Mouse (Mus musculus) fibroblast of lung, adult 2 months (primary cell): Measurements from ENCODE around the gene Nlgn2.
A peak's percentile ranks its signal among the peaks of the same experiment; 100 is the strongest.

Experiments
- DNase-seq: peaks from one replicate; pipeline ENCODE4 v3.0.0-alpha.2; 2011; ENCODE audit warnings: low read depth

Nlgn2 gene

DNA sequence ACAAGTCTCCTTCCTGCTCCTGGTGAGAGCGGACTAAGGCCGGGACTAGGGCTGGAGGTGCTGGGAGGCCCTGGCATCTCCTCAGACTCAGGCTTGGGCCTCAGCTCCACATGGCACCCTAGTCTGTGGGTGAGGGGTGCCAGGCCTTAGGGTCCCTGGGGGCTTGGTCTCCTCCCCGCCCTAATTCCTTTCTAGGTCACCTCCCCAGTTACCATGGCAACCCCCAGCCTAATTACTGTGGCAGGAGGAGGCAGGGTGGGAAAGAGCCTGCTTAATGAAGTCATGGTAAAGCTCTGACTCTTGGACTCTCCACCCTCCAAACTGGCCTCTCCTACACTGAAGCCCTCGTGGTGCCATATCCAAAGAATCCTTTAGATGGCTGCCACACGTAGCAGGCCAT is 8.8 kb downstream of the Nlgn2 start:
- DNase-seq, result no peak

DNA sequence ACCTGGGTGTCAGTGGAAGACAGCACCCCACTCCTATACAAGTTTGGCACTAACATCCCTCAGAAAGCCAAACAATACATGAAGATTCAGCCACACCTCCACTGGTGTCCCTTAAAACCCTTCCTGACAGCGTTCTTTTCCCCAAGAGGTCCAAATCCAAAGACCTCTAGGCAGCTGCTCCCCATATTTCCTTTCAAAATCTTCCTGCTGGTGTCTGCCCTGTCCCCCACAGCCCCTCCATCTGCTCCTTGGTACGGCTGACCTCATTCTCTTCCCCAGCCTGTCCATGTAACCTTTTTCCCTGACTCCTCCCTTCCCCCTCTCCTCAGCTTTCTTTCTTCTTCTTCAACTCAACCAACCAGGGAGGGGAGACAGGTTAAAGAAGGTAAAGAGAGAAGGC is 14.1 kb downstream of the Nlgn2 start:
- no peak for DNase-seq

DNA sequence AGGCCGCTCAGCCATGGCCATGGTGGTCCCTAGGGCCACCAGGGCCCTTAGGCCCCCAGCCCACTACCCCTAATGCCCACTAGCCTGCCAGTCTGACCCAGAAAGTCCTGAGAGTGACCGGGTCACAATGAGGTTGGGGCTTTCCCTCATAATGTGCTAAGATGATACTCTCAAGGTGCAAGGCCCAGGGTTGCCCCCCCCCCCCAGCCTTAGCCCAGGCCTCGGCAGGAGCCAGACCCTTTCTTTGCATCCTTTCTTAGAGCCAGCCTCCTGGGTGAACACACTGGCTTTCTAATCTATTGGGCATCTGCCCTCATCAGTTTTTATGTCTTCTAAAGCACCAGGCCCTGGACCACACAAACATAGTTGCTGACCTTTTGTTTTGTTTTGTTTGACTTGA is 15.5 kb downstream of the Nlgn2 start, which contains the start of gene Spem1:
Gene Spem1, minus strand, starts transcription at position 101 of the 400 bp plus-strand sequence.
- no peak for DNase-seq

DNA sequence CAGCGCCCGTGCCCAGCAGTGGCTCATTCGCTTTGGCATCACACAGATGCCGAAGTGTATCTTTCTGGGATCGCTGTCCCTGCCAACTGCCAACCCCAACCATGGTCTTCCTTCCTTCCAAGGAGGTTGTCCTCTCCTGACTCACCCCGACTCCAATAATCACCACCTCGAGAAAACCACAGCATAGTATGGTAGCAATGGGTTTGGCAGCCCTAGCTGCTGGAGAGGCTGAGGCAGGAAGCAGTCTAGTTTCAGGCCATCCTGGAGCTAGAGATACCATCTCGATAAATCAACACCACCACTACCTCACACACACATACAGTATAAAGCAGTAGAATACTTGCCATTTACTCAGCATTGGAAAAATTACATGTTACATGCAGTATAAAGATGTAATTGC is 18.7 kb downstream of the Nlgn2 start:
- no peak for DNase-seq

DNA sequence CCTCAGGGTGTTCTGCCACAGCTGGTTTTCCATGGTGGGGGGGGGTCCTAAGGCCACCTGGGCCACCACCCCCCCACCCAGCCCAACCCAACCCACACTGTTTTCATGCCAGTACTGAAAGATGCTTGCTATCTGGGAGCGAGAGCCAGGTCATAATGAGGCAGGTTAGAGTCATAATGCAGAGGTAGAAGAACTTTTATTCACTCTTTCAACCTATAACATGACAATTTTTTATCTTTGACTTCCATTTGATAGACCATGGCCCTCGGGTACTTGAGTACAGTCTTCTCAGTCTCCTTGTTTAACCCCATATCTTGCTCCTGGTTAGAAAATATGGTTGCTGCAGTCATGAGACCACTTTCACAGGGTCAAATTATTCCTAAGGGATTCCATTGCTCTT is 19.2 kb downstream of the Nlgn2 start, which contains the start of gene Spem2:
Gene Spem2, minus strand, starts transcription at position 101 of the 400 bp plus-strand sequence.
- DNase-seq, result no peak

DNA sequence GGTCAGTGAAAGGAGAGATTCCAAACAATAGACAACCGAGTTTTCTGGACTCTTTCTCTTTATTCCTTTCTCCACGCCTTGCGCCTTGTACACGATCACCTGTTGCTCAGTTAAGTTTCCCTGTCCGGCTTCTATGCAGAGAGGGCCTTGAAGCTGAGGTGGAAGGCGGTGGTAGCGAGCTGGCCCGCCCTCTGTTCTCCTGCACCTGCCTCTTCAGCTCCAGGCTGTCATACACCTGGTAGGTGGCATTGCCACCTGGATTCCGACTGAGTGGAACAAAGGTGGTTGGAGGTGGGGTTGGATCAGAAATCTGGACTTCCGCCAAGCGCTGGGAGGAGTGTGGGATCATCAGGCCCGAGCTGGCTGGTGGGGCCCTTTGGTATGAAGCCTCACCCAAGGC is 21.1 kb downstream of the Nlgn2 start:
- no peak for DNase-seq

DNA sequence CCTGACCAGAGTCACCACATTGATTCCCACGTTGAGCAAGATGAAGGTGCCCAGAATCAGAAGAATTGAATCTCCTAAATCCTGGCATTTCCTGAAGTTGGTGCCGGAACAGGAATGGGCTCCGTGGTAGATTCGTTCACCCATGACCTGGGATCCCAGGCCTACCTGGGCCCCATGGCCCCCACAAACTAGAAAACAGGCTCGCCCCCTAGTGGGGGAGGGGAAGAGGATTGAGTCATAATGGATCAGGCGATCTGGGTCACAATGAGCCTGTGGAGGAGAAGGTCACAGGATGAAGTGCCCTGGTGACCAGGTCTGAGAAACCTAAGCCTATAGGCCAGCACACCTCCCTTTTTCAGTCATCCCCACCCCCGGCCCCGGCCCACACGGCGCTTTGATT is 22.4 kb downstream of the Nlgn2 start, which contains the start of gene Gm39566:
Gene Gm39566, minus strand, starts transcription at position 144 of the 400 bp plus-strand sequence.
- DNase-seq, result no peak

DNA sequence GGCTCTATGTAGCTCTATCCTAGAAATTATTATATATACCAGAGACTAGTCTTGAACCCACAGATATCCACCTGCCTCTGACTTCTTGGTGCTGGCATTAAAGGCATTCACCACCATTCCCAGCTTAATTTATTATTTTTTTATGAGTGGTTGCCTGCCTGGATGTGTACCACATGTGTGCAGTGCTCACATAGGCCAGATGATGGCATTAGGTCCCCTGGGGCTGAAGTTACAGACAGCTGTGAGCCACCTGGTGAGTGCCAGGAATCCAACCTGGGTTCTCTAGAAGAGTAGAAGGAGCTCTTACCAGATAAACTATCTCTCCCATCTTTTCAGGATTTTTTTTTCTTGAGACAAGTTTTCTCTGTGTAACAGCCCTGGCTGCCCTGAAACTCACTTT is 27.3 kb downstream of the Nlgn2 start:
- DNase-seq, result no peak

DNA sequence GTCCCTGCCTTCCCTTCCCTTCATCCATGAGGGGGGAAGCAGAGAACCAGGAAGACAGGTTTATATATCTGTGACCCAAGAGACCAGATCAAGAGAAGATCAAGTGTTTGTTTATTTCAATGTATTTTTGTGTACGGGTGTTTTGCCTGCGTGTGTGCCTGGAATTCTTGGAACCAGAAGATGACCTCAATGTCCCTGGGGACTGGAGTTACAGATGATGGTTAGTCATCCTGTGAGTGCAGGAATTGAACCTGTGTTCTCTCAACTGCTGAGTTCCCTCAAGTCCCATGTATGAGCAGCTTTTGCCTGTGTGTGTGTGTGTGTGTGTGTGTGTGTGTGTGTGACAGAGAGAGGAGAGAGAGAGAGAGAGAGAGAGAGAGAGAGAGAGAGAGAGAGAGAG is 29.9 kb downstream of the Nlgn2 start:
- no peak for DNase-seq

DNA sequence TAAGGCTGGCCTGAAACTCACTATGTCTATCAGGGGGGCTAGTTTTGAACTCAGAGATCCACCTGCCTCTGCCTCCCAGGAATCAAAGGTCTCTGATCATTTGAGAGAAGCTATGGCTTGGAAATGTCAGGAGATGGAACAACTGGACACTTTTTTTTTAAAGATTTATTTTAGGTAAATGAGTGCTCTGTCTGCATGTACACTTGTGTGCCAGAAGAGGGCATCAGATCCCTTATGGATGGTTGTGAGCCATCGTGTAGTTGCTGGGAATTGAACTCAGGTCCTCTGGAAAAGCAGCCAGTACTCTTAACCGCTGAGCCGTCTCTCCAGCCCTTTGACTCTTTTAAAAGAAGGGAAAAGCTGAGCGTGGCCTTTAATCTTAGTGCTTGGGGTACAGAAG is 31.2 kb downstream of the Nlgn2 start:
- DNase-seq, result no peak

DNA sequence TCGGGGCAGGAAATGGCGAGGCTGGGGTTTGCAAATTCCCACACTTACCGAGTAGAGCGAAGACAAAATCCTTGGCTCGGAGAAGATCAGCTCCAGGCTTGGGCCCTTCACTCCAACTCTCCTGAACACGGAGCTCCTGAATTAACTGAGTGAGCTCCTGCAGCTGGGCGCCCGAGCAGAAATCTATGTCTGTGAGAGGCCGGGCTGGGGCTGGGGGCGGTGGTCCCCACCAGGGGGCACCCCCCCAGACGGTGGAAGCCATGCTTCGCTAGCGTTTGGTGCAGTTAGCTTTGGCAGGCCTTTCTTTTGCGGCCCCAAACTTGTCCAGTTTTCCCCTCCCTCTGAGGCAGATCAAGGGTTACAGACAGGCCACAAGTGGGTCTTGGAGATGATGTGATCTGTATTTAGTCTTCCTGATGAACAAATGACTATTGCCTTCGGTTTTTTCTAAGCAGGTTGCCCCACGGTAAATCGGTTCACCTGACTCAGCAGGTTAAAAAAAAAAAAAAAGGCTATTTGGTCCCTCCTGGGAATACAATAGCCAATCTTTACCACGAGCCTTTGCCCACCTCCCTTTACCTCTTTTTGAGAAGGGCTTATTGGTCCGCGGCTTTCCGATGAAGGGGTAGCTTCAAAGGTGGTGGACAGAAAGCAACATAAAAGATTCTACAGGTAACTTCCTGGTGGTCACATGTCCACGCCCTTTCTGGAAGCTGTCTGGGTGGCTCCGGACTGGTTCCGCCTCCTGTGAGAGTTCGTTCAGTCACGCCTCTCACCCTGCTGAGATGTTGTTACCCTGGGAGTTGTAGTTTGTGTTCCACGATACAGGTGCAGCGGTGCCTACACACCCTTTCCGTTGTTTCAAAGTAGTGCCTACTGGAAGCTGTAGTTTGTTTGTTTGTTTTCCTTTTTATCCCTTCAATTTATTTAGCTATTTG is 32.3 kb downstream of the Nlgn2 start, which contains the start of gene Tmem102:
Gene Tmem102, minus strand, starts transcription at position 653 of the 938 bp plus-strand sequence.
- DNase-seq, result no peak

DNA sequence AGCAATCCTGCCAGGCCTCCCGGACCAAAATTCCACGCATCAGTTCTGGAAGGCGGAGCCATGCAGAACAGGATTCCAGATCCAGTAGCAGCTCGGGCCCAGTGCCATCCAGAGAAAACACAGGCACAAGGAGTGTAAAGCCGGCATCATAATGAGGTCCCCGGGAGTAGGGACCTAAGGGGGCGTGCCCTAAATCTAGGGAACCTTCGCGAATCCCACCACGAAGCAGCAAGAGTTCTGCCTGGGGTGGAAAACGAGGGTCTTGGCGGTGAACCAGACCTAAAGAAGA is 33.0 kb downstream of the Nlgn2 start:
- no peak for DNase-seq

DNA sequence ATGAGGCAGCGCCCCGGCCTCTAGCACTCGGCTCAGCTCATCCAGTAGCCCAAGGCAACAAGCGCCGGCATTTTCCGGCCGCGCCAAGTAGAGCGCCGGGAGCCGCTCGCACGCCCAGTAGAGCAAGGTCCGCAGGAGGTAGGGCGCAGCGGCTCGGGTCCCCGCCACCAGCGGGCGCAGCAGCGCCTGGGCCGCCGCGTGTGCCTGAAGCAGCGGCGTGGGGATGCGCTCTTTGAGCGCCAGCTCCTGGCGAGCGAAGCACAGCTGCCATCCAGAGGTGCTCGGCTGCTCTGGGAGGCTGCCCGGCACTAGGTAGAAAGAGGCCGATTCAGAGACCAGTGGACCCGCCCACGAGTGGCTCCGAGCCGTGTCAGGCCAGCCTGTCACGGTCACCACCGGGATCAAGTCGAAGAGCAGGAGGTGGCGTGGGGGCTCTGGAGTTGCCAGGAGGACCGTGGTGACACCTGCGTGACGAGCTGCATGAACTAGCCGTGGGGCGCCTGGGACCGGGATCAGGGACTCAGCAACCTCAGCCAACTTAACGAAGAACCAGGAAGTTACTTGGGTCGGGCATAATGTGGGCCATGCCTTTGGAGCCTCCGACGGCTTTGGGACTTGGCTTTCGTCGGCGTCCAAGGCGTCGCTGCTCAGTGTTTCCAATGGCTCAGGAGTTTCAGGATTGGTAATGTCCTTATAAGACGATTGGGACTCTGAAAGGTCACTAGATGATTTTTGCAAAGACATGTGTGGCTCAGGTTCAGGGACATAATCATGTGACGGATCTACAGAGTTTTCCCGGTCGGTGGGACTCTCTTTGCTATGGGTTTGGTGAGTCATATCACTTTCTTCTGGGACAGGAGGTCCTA is 33.6 kb downstream of the Nlgn2 start:
- peak; percentile 32 for DNase-seq

DNA sequence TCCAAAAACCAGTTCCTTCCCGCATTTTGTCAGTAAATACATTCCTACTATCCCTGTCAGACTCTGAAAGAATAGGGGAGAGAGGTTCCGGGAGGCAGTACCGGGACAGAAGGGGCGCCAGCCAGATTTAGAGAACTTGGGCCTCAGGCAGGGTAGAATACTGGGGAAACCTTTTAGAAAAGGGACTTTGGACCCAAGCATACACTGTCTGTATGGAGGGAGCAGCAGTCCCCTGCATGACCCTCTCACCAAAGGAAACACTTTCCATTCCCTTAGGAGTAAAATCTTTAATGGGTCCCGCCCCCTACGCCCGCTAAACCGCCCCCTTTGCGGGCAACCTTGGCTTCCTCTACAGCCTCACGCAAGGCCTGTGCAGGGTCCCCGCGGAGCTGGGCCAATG is 34.3 kb downstream of the Nlgn2 start:
- no peak for DNase-seq

DNA sequence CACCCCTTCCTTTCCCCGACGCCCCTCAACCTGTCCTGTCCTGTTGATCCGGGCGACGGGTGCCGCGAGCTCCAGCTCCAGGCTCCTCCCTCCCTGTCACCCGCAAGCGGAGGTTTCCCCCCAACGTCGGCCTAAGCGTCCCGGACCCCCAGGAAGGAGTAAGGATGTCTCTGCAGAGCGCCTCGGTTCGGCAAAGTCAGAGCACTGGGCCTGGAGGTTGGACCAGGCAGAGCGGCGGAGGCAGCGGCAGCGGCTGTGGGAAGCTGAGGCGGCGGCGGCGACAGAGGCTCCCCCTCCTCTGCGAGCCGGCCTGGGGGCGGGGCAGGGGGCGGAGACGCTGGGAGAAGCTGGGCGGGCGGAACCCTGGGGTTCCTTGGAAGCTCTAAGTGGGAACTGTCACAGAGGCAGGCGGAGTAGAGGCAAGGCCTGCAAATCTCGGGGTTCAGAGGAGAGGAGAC is 34.9 kb downstream of the Nlgn2 start:
- no peak for DNase-seq

DNA sequence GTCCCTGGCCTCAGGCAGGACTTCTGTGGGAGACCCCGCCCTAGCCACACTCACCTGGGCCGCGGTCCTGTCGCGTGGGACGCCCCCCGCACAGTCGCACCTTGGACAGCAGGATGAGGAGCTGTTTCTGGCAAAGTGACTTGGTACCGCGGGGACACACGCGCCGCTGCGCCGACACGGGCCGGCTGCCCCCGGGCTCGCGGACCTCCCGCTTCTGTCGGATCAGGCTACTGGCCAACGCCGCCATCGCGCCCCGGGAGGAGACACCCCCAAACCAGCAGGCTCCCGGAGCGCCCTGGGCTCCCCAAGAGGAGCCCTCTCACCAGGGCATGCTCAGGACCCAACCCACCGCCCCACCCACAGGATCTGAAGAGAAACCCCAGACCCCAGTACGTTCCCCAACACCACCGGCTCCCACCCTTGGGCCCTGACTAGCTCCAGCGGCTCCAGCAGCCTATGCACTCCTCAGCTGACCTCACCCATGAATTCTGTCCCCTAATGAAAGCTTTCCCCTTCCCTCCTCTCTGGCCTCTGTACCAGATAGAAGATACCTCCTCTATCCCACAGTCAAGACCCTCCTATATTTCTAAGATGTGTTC is 36.1 kb downstream of the Nlgn2 start, which contains the start of gene Fgf11:
Gene Fgf11, minus strand, starts transcription at position 479 of the 599 bp plus-strand sequence.
- DNase-seq, result no peak

DNA sequence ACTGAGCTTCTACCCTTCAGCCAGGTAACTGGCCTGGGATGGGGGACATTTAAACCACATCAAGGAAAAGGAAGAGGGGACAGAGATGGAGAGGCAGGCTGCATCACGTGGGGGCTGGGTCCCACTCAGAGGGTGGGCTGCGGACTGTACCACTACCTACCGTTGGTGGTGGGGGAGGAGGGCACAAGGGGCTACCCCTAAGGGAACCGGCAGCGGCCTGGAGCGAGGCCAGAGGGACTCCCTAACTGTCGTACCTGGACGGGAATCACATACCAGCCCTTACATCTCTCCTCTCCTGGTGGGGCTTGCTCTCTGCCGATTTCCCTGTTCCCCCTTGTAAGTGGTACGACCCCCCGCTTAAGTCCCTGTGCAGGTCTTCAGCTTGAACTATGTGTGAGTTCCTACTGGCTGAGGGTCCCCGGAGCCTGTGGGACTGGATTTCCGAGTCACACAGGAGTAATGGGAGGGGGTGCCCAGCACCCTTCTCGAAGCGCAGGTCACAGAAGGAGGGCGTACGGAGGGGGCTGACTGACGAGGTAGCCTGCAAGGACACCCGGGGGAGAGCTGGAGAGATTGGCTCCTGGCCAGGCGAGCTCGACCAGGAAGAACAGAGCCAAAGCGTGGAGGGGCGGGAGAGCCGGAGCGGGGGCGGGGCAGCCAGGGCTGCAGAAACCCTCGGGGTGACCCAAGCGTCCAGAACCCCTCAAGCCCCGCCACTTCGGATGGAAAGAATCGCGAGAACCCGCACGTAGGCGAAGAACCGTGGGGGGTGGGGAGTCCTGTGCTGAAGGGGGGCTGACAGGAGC is 37.0 kb downstream of the Nlgn2 start:
- no peak for DNase-seq

DNA sequence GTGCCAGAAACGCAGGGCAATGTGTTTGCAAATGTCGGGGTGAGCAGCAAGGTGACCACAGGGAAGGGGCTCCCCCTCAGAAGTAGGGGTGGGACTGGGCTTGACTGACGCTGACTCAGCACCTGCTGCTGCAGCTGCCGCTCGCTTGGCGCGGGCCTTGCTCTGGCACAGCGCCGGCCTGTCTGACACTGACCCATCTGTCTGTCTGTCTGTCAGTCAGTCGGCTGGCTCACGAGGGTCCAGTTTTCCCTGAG is 37.5 kb downstream of the Nlgn2 start:
- DNase-seq, result no peak

DNA sequence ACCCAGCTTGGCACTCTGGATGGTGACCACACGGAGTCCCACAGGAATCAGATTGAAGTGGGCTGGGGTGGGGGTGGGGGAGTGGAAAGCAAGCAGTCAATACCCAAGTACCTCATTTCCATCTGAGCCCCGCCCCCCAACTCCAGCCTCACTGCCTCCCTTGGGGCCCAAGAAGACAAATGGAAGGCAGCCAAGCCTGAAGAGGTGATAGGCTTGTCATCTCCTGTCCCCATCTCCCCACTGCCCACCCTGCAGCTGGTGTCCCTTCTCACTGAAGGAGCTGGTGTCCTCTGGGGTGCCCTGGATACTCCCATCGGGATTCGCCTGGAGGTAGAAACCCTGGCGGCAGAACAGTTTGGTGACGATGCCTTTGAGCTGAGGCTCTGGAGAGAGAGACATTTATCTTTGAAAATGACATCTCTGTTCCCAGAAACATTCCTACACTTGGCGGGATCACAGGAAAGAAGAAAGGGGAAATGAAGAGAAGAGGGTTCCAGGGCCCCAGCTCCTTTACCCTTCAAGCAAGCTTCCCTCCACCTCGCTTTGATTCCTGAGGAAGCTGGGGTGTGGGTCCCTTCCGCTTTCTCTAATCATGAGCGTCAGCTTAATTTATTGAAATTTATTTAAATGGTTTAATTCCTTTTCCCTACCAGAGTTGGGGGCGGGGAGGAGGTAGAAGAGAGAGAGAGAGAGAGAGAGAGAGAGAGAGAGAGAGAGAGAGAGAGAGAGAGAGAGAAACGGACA is 38.0 kb downstream of the Nlgn2 start:
- no peak for DNase-seq

DNA sequence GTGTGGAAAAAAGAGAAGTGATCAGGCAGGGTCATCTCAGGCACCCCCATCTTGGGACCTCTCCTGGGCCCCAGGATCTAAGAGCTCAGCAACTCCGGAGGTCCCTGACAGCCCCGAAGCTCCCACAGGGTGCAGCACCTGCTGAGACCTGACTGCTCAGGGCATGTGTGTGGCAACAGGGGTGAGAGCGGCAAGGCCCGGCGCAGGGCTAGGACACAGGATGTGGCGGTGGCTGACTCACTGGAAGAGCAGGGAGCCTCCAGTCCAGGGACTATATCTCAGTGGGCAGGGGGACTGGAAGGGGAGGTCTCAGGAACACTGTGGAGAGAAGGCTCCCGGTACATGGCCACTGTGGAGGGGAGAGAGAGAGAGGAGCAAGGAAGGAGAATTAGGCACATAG is 39.7 kb downstream of the Nlgn2 start:
- no peak for DNase-seq

DNA sequence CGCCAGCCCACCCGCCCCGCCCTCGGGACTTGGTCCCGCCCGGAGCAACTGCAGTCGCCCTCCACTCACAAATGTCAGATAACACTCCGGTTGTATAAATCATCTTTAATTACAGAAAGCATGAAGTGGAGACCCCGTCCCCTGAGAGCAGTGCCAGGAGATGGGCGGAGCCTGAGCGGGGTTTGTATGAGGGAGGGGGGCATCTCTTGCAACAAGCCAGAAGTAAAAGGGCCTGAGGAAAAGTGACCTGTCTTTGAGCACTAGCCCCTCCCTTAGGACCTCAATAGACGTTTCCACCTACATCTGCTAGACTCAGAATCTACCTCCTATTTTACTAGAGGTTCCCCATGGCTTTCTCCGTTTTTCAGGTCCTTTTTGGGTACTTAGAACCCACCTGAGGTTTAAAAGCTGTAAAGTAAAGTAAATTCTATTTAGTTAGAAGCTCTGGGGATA is 41.6 kb downstream of the Nlgn2 start:
- DNase-seq, result no peak
